Mouse (Mus musculus): ENCODE measurements around the gene Dcst2. TPM values are rescaled to one million over a fixed set of nuclear protein-coding genes. Genes with fewer than 3 reads are reported as not detected.

The Dcst2 gene
- polyA plus RNA-seq, 1 experiment: 0.15 TPM

- Histone ChIP-seq H3K4me3 (ENCODE audit: extremely low read depth, insufficient read depth, insufficient read length) (no peak overlapping the region), H3K27ac (ENCODE audit: insufficient read depth, low read length) (no peak overlapping the region), H3K27me3 (ENCODE audit: control insufficient read depth, insufficient read depth, low read length) (no peaks in the 10 kb centered on the region), H3K4me1 (ENCODE audit: control insufficient read depth, insufficient read depth, insufficient read length) (peaks cover 5% of the 10 kb centered on the region), H3K36me3 (ENCODE audit: control insufficient read depth, insufficient read depth, low read length) (peaks cover 18% of the 10 kb centered on the region)
- no peak for TF ChIP-seq CTCF (IDR thresholded peaks at IDR 0.05; ENCODE audit: extremely low read depth, insufficient read depth, insufficient read length, insufficient replicate concordance)
- TF ChIP-seq POLR2A (IDR thresholded peaks at IDR 0.05; ENCODE audit: low read depth, low read length): no peak
- WGBS: 90% methylated on average over 3 of the region's 3 CpGs
- DNase-seq (ENCODE audit: low read depth in 1 of 2, low spot score in 2 of 2): no peak
Measured at GRCm38 (mm10) chr3:89409701-89410100, 47.9 kb downstream of the Dcst2 start.

GRCm38 (mm10) chr3:89410864-89411263, 49.1 kb downstream of the Dcst2 start:
- Histone ChIP-seq H3K4me3 (ENCODE audit: extremely low read depth, insufficient read depth, insufficient read length) (no peak overlapping the region), H3K4me1 (ENCODE audit: control insufficient read depth, insufficient read depth, insufficient read length) (peaks cover 5% of the 10 kb centered on the region), H3K27me3 (ENCODE audit: control insufficient read depth, insufficient read depth, low read length) (no peaks in the 10 kb centered on the region), H3K27ac (ENCODE audit: insufficient read depth, low read length) (no peak overlapping the region), H3K36me3 (ENCODE audit: control insufficient read depth, insufficient read depth, low read length) (peaks cover 10% of the 10 kb centered on the region)
- no peak for TF ChIP-seq POLR2A (IDR thresholded peaks at IDR 0.05; ENCODE audit: low read depth, low read length)
- no peak for DNase-seq (ENCODE audit: low read depth in 1 of 2, low spot score in 2 of 2)
- WGBS: 82% methylated on average over 10 of the region's 10 CpGs

- Histone ChIP-seq H3K4me3 (ENCODE audit: extremely low read depth, insufficient read depth, insufficient read length) (peak within 1 kb of the TSS; percentile 61), H3K27me3 (ENCODE audit: control insufficient read depth, insufficient read depth, low read length) (no peaks in the 10 kb centered on the region), H3K4me1 (ENCODE audit: control insufficient read depth, insufficient read depth, insufficient read length) (peaks cover 5% of the 10 kb centered on the region), H3K36me3 (ENCODE audit: control insufficient read depth, insufficient read depth, low read length) (peaks cover 10% of the 10 kb centered on the region), H3K27ac (ENCODE audit: insufficient read depth, low read length) (peak within 1 kb of the TSS; percentile 38; the same call in 1 of the 2 replicates)
- TF ChIP-seq POLR2A (IDR thresholded peaks at IDR 0.05; ENCODE audit: low read depth, low read length) (peak; percentile 46; the same call in 1 of the 2 replicates), CTCF (IDR thresholded peaks at IDR 0.05; ENCODE audit: extremely low read depth, insufficient read depth, insufficient read length, insufficient replicate concordance) (no peak)
- peak; percentile 94 to 100 for DNase-seq (ENCODE audit: low read depth in 1 of 2, low spot score in 2 of 2)
- WGBS: 4% methylated on average over 28 of the region's 28 CpGs
Measured at GRCm38 (mm10) chr3:89411490-89412393, 50.0 kb downstream of the Dcst2 start, which contains the start of gene Flad1. Gene Flad1 (minus strand): TSS chr3:89411870.

DNA sequence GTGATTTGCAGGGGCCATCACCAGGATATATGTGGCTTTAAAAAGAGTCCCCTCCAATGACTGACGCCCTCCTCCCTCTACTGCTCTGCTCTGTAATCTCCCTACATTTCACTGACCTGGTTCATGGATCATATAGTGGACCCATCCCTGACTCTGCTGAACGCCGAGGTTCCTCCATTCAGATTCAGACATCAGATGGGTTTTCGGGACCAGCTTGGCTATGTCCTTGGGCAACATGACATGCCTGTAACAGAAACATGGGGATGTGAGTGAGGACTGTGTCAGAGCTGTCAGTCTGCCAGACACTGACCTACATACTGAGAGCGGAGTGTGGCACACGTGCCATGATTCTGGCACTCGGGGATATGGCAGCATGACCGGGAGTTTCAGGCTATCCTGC, 54.4 kb downstream of the Dcst2 start:
- TF ChIP-seq POLR2A (IDR thresholded peaks at IDR 0.05; ENCODE audit: low read depth, low read length) (no peak), CTCF (IDR thresholded peaks at IDR 0.05; ENCODE audit: extremely low read depth, insufficient read depth, insufficient read length, insufficient replicate concordance) (no peak)
- Histone ChIP-seq H3K27me3 (ENCODE audit: control insufficient read depth, insufficient read depth, low read length) (no peaks in the 10 kb centered on the region), H3K27ac (ENCODE audit: insufficient read depth, low read length) (no peak overlapping the region), H3K4me3 (ENCODE audit: extremely low read depth, insufficient read depth, insufficient read length) (no peak overlapping the region), H3K4me1 (ENCODE audit: control insufficient read depth, insufficient read depth, insufficient read length) (peaks cover 10% of the 10 kb centered on the region; the same call in 1 of the 2 replicates), H3K36me3 (ENCODE audit: control insufficient read depth, insufficient read depth, low read length) (no peaks in the 10 kb centered on the region; the same call in 1 of the 2 replicates)
- no peak for DNase-seq (ENCODE audit: low read depth in 1 of 2, low spot score in 2 of 2)
- 96% methylated on average over 8 of the region's 8 CpGs for WGBS

DNA sequence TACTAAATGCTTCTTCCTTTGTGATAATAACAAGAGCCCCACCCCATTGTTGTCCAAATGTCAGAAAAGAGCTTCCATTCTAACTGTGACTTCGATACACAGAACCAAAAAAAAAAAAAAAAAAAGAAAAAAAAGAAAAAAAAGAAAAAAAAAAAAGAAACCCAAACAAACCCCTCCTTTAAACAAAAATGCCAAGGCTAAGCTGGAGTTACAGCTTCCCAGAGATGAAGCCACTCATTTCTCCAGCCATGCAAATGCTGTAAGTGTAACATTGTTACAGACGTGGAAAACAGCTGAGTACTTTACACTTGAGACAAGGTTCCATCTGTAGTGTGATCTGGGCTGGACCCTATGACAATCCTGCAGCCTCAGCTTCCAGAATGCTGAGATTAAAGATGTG, 55.4 kb downstream of the Dcst2 start:
- Histone ChIP-seq H3K27ac (ENCODE audit: insufficient read depth, low read length) (no peak overlapping the region), H3K27me3 (ENCODE audit: control insufficient read depth, insufficient read depth, low read length) (no peaks in the 10 kb centered on the region), H3K4me3 (ENCODE audit: extremely low read depth, insufficient read depth, insufficient read length) (no peak overlapping the region), H3K36me3 (ENCODE audit: control insufficient read depth, insufficient read depth, low read length) (no peaks in the 10 kb centered on the region; the same call in 1 of the 2 replicates), H3K4me1 (ENCODE audit: control insufficient read depth, insufficient read depth, insufficient read length) (peaks cover 9% of the 10 kb centered on the region; the same call in 1 of the 2 replicates)
- DNase-seq (ENCODE audit: low read depth in 1 of 2, low spot score in 2 of 2): no peak
- WGBS: 29% methylated on average over 2 of the region's 2 CpGs
- TF ChIP-seq CTCF (IDR thresholded peaks at IDR 0.05; ENCODE audit: extremely low read depth, insufficient read depth, insufficient read length, insufficient replicate concordance): no peak
- TF ChIP-seq POLR2A (IDR thresholded peaks at IDR 0.05; ENCODE audit: low read depth, low read length): no peak

GRCm38 (mm10) chr3:89417840-89418169, 56.0 kb downstream of the Dcst2 start:
- Histone ChIP-seq H3K27me3 (ENCODE audit: control insufficient read depth, insufficient read depth, low read length) (no peaks in the 10 kb centered on the region), H3K4me1 (ENCODE audit: control insufficient read depth, insufficient read depth, insufficient read length) (peaks cover 9% of the 10 kb centered on the region; the same call in 1 of the 2 replicates), H3K36me3 (ENCODE audit: control insufficient read depth, insufficient read depth, low read length) (no peaks in the 10 kb centered on the region; the same call in 1 of the 2 replicates), H3K27ac (ENCODE audit: insufficient read depth, low read length) (no peak overlapping the region; the same call in 1 of the 2 replicates), H3K4me3 (ENCODE audit: extremely low read depth, insufficient read depth, insufficient read length) (peak overlapping the region; percentile 66)
- under 1% methylated on average over 20 of the region's 20 CpGs for WGBS
- TF ChIP-seq CTCF (IDR thresholded peaks at IDR 0.05; ENCODE audit: extremely low read depth, insufficient read depth, insufficient read length, insufficient replicate concordance) (no peak), POLR2A (IDR thresholded peaks at IDR 0.05; ENCODE audit: low read depth, low read length) (no peak)
- no peak for DNase-seq (ENCODE audit: low read depth in 1 of 2, low spot score in 2 of 2)
